Mouse (Mus musculus) G1E (cell line): ENCODE results near the gene Il1b.
A peak's percentile ranks its signal among the peaks of the same experiment; 100 is the strongest.

ENCODE experiments used
- CTCF ChIP-seq: IDR thresholded peaks from 2 replicates; pipeline ENCODE4 v1.5.1; 2012; ENCODE audit warnings: low read depth, low read length, inconsistent platforms, mixed read lengths
- GATA1 ChIP-seq: IDR thresholded peaks from 2 replicates; pipeline ENCODE4 v1.6.1; 2012; ENCODE audit warnings: borderline replicate concordance, low read length, inconsistent platforms, mixed read lengths
- TAL1 ChIP-seq: conservative IDR thresholded peaks from 2 replicates; pipeline ENCODE4 v1.6.1; 2012; ENCODE audit warnings: low read depth, low read length, inconsistent platforms, mixed read lengths

DNA sequence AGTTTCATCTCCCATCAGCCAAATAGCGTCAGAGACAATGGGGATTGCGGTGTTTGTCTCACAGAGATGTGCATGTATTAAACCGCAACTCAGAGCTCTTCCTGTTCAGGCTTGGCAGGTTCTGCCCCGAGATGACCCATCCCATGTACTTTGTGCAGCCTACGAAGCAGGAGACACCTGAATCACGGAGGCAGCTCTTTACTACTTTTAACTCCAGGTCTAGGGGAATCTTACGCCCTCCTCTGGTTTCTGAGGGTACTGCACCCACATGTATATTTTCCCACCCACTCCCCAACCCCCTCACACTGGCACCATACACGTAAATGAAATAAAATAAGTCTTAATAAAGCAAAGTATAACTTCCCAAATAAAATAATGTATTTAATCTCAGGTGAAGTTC, 35.6 kb upstream of the Il1b start:
- TF ChIP-seq CTCF (peak; percentile 31; the same call in 1 of the 2 replicates), TAL1 (no peak), GATA1 (no peak)
